Mouse (Mus musculus) liver, adult (tissue): ENCODE data around the gene Btg1.

Experiments
- GATA4 ChIP-seq: IDR thresholded peaks from 2 replicates; pipeline ENCODE4 v1.6.1; 2014; ENCODE audit warnings: mild to moderate bottlenecking, low read length; ENCODE audit not compliant: insufficient replicate concordance

The Btg1 gene

GRCm38 (mm10) chr10:96663739-96664430 is 47.1 kb downstream of the Btg1 start:
- TF ChIP-seq GATA4: no peak
